Mouse (Mus musculus) liver, embryonic 14.5 days (tissue): ENCODE results near the gene Reg3g.

ENCODE experiments used
- CTCF ChIP-seq: IDR thresholded peaks from 2 replicates; pipeline ENCODE4 v1.5.1; 2016; ENCODE audit warnings: antibody characterized with exemption, low read depth, control low read depth
- EP300 ChIP-seq: IDR thresholded peaks from 2 replicates; pipeline ENCODE4 v1.6.1; 2016; ENCODE audit warnings: antibody characterized with exemption, low read depth

- no peak for TF ChIP-seq CTCF
- no peak for TF ChIP-seq EP300
These were observed 41.7 kb upstream of the Reg3g start for GRCm38 (mm10) chr6:78510173-78510900.
